Mouse (Mus musculus): ENCODE results near the gene Rab10. TPM values are rescaled to one million over a fixed set of nuclear protein-coding genes. Genes with fewer than 3 reads are reported as not detected.

The Rab10 gene
- total RNA-seq, 2 experiments from 2014 or later, result 161 to 164 TPM

DNA sequence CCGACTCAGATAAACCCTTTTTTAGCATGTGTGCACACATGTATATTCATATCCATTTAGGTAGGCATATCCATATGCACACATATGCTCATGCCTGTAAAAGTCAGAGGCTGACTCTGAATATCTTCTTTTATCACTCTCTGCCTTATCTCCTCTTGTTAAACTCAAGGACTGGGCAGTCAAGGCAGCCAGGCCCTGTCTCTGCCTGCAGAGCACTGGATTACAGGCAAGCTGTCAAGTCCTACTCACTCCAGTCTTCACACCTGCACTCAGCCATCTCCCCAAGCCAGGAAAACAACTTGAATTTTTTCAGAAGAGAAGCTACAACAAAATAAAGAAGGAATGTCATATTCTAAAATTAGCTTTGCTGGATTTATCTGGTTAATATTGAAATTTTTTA is 17.9 kb downstream of the Rab10 start:
- DNase-seq, result no peak

DNA sequence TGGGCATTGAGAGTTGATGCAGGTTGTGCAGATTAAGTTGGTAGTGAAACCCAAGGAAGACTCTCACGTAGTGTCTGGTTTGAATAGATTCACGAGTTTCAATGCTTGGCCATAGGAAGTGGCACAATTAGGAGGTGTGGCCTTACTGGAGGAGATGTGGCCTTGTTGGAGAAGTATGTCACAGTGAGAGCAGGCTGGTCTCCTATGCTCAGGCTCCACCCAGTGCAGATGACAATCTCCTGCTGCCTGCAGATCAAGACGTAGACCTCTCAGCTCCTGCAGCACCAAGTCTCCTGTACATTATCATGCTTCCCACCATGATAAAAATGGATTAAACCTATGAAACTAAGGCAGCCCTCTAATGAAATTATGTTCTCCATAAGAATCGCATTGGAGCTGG is 18.7 kb downstream of the Rab10 start:
- no peak for DNase-seq

DNA sequence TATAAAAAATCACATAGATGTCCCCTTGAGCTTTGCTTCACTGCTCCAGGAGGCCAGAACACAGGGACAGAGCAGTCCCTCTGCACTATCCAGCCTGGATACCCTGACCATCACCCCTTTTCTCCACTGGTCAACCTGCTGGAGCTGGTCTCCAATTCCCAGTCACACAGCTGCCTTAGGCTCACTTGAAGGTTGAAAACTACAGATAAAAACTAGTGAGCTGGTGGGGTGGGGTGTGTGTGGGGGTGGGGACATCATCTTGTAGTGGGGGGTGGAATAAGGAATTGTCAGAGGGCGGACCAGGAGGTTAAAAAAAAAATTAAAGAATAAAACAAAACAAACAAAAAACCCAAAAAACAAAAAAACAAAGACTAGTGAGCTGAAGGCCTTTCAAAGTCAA is 21.3 kb downstream of the Rab10 start:
- no peak for DNase-seq

DNA sequence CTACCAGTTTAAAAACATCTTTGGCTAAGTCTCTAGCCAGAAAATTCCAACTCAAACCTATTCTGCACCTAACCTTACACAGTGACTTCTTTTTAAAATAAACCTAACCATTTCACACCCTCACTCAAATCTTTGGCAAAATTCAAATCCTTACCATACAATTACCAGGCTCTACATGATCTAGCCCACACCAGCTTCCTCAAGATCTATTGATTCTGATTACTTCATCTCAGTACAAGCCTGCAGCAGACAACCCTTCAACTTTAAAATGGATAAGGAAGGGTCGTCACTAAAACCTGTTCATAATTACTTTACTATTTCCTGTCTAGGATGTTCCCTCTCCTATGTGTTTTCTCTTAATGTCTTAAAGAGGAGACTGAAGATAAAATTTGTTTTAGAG is 23.9 kb downstream of the Rab10 start:
- DNase-seq, result no peak

DNA sequence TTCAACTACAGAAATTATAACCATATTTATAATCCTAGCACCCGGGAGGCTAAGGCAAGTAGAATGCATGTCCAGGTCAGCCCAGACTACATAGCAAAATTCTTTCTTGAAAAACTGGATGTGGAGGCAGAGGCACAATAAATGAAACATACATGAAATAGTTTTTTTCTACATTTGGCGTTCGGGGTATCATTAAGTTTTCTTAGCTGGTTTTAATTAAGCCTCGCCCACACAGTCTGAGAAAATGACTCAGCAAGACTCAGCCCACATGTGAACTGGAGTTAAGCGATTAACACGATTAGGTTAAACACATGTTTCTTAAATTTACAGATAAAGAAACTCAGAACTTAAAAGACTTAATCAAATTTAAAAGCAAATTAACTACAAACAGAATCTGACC is 24.4 kb downstream of the Rab10 start:
- DNase-seq, result no peak

DNA sequence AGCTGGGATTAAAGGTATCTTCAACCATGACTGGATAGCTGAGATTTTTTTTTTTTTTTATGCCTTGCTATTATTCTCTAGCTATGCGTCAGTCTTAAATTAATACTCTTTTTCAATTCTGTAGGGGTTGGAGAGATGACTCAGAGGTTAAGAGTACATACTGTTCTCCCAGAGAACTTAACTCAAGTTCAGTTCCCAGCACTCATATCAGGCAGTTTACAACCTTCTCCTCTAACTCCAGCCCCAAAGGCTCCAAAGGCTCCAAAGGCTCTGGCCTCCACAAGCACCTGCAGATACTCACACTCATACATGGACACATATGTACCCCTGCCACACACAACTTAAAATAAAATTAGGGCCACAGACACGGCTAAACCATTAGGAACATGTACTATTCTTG is 25.3 kb downstream of the Rab10 start:
- no peak for DNase-seq

DNA sequence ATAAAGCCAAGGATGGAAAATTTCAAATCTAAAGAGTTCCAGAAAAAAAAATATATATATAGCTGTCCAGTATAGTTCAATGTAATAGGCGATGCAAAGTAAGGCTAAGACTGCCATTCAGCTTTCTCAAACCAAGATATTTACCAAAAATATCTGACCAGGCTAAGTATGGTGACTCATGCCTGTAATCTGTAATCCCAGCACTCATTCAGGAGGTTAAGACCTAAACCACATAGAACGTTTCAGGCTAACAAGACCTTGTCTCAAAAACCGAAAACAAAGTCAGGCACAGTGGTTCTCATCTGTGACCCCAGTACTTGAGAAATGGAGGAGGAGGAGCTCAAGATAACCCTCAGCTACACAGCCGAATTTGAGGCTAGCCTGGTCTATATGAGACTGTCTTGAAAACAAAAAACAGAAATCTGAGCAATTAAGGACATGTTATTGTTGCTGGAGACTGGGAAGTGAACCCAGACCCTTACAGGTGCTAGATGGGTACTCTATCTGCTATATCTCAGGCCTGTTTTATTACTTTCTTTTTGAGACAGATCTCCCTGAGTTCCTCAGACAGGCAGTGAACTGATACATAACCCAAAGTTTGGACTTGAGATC is 25.8 kb downstream of the Rab10 start:
- DNase-seq, result no peak

DNA sequence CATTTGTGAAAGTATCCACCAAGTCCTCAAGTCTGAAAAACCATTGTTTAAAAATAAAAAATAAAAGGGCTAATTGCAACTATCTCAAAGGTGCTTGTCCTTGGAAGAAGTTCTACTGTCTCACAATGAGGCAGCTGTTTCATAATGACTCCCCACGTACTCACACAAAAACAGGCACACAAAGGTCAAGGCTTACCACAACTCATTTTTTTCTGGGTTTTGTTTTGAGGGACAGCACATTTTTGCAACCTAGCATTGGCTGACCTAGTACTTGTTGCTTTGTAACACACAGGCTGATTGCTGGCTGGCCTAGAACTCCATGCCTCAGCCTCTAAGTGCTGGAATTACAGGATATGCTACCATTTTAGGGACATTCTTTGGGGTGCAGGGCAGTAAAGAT is 26.8 kb downstream of the Rab10 start:
- DNase-seq, result no peak

DNA sequence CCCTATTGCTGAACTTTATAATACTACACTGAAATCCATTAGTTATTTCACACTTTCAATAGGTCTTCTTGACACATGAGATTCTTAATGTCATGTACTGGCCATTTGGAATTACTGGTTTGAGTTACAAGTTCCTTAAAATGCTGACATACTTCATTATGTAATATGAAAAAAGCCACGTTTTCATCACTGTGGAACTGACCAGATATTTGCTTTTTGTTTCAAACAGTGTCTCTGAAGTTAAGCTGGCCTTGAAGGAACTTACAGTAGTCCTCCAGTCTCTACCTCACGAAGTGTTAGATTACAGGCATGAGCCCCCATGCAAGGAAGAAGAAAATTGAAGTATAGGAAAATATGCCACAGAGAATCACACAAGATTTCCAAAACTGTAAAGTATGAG is 27.2 kb downstream of the Rab10 start:
- DNase-seq, result no peak

DNA sequence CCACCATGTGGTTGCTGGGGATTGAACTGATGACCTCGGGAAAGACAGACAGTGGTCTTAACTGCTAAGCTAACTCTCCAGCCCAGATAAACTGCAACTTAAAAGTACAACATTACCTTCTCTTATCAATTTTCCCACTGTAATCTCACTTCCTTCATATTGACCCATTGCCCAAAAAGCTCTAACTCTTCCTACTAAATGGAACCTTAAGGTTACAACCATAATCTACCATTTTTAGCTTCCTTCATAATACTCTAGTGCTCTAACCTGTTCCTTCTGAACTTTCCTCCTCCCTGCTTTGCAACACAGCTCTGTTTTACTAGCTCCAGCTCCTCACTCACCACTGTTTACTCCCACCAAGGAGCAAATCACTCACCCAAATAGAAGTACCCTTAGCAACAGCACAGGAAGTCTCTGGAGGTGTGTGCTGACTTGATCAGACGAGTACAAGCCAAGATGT is 30.9 kb downstream of the Rab10 start:
- no peak for DNase-seq

DNA sequence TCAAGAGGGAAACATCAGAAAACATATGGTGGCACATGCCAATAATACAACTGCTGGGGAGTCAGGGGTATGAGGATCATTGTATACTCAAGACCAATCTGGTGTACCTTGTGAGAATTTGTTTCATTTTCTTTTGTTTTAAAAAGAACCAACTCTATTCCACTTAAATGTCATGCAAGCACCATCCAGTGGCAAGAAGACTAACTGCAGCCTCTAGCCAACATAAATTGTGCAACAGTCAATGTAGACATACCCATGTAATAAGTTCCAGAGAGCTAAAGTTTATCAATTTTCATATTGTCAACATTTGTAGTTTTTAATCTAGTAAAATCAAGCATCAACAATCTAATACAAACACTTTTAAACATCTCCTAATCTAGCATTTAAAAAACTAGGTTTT is 39.0 kb downstream of the Rab10 start:
- no peak for DNase-seq

DNA sequence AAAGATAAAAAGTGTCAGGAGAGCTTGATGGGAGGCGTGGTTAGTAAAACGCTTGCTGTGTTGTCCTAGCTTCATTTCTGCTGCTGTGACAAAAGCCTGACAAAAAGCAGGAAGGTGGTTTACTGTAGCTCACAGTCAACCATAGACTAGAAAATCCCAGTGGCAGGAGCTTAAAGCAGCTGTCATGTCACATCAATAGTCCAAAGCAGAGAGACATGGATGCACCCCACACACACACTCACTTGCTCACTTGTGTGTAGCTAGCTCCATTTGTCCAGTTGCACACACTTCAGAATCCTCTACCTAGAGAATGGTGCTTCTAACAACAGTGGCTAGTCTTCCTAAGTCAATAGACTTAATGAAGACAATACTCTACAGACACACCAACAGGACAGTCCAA is 42.4 kb downstream of the Rab10 start:
- DNase-seq, result no peak

DNA sequence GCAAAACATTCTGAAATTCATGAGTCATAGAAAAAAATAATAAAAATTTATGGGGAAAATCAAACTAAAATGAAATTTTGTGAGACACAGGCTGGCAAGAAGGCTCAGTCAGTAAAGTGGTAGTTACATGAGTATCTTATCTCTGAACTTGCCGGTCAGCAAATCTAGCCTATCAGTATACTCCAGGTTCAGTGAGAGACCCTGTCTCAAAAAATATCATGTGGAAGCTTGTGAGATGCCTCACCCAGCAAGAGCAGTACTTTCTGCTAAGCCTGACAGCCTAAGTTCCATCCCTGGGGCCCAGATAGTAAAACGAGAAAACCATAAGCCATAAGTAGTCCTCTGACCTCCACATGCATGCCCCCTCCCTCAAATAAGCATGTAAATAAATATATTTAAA is 44.6 kb downstream of the Rab10 start:
- no peak for DNase-seq

DNA sequence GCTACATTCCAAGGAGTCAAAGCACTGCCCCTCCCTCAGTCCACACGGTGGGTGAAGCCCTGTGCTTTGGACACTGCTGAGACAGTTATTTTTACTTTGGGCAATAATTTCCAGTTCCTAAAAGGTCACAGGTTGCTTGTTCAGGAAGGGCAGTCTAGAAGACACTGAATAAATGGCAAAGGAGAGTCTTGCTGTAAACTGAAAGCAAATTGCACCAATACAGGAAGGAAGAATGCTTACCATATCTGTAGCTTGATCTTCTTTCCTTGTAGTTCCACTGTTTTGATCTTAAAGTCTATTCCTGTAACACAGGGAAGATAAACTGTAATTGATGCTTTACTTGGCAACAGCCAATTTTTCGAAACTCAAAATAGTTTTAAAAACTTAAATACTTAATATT is 45.3 kb downstream of the Rab10 start:
- DNase-seq, result no peak

DNA sequence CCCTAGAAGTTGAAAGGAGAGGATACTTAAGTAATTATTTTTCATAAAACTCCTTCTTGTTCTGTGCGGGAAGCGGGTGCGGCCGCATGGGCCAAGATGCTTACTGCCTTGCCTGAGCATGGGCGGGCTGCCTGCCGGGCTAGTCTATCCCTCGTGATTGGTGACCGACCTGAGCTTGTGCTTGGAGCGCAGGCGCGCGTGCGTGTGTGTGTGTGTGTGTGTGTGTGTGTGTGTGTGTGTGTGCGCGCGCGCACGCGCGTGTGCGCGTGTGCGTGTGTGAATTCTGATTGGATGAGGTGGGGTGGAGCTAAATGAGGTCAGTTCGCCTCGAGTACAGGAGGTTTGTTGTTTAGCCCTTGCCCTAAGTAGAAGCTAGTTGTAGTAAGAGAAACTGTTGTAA is 48.2 kb downstream of the Rab10 start:
- DNase-seq, result no peak

DNA sequence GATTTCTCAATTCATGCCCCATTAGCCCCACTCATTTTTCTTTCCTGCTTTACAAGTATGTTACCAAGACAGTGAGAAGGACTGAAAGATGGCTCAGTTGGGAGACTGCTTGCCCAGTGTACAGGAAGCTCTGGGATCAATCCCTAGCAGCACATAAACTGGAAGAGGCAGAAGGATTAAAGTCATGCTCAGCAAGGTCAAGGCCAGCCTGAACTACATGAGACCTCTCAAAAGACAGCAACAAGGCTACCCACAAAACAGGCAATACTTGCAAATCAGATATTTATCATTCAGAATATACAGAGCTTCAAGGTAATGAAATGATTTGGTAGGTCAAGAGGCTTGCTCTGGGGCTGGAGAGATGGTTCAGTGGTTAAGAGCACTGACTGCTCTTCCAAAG is 53.8 kb downstream of the Rab10 start:
- DNase-seq, result no peak

DNA sequence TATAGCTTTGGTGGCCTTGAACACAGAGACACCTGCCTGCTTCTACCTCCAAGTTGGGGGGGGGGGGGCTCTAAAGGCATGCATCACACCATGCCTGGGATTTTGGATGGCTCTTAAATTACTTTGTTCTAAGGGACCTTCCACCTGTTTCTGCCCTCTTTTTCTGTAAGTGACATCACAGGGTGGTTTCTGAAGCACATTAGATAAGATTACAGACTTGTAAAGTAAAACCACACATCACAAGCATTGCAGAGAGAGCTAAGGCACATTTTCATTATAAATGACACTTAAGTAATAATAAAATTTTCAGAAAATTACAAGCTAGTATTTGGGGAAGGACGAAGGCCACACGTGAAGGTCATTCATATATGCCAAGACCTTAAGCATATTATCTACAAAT is 54.3 kb downstream of the Rab10 start:
- no peak for DNase-seq

DNA sequence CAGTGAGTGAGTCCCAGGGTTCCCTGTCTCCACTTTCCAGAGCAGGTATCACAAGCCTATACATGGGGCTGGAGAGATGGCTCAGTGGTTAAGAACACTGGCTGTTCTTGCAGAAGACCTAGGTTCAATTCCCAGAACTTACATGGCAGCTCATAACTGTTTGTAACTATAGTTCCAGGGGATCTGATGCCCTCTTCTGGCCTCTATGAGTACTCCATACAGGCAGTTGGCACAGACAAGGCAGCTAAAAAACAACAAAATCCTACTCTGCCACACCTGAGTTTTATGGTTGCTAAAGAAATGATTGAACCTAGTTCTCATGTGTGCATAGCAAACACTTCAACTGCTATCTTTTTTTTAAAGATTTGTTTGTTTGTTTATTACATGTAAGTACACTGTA is 56.2 kb downstream of the Rab10 start:
- DNase-seq, result no peak

DNA sequence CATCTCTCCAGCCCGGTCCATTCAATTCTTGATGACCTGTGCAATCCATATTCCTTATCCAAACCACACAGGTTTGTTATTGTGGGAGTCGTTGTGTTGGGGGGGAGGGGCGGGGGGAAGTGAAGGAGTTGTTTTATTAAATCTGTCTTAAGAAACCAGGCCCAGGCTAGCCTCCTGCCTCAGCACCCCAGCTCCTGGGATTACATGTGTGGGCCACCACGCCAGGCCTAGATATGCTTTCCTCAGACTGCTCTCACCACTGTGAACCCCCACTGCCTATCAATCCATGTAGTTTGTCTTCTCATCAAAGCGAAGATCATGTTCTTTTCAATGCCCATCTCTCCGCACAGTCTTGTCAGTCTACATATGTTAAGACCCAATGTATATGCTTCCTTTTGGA is 63.7 kb downstream of the Rab10 start:
- no peak for DNase-seq

DNA sequence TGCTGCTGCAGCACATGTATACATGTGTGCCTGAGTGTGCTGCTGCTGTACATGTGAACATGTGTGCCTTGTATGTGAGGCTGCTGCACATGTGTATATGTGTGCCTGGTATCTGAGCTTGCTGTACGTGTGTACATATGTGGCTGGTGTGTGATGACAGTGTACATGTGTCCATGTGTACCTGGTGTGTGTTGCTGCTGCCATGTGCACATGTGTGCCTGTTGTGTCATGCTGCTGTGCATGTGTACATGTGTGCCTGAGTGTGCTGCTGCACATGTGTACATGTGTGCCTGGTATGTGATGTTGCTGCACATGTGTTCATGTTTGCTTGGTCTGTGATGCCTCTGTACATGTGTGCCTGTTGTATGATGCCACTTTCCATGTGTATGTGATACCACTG is 70.2 kb downstream of the Rab10 start:
- DNase-seq, result no peak

DNA sequence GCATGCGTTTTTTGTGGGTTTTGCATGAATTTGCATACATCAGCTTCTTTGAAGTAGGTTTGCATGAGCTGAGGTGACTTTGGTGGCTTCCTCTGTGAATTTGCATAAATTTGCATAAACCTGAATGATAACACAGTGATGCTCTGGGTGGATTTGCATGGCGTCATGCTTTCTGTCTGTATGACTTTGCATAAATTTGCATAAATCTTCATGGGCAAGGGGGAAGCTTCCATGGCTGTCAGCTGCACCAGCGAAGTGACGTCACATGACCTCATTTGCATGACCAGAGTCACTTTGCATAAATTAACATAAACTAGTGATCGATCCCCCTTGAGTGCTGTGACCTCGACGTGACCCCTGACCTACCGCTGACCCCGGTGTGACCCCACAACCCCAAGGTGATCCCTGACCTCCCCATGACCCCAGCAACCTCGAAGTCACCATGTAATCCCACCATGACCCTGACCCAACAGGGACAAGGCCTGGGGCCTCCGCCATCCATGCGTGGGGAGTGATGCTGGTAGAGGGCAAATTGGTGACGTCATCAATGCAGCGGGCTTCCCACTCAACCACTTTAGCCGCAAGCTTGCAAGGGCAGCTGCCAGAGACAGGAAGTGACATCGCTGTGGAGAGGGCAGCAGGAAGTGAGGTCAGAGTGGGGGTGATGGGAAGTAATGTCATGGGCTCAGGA is 71.3 kb downstream of the Rab10 start:
- DNase-seq, result no peak

DNA sequence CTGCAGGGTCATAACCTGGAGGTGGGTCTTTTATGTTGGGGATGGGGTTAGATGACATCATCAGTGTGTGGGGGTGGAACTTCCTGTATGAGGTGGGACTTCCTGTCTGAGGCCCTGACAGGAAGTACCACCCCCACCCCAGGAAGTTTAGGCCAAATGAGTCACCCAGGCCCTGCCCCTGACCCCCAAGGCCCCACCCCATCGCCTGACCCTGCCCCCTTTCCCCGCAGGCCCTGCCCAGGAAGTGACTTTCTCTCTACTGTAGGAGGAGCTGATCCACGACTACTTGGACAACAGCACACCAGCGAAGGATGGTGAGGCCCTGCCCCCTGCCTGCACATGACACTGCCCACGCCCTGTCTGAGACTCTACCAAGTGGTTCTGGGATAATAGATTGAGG is 72.0 kb downstream of the Rab10 start:
- DNase-seq, result no peak

DNA sequence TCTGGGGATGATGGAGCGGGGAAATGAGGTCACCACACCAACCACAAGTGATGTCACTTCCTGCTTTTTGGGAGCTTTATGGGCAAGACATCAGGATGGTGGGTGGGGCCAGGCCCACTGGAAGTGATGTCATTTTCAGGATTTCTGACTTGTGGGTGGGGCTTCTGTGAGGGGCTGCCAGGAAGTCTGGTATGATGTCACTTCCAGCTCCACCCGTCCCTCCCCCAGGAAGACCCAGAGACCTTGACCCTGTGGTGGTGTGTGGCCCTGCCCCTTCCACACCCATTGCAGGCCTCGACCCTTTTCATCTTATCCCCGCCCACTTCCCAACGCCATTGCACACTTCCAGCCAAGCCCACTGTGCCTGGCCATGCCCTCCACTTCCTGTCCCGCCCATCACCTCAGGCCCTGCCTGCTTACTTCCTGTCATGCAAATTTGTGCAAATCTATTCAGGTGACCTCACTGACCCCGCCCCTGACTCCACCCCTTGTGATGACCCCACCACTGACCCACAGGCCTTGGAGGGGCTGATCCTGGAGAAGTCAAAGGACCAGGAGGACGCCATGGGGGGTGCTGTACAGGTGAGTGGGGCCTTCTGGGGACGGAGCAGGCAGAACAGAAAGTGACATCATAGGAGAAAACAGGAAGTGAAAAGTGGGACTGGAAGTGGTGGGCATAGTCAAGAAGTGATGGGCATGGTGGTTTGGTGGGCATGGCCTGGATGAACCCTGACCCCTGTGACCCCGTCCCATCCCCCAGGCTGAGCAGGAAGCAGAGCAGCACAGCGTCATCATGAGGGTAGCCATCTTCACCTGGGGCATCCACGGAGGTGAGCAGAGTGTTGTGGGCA is 72.7 kb downstream of the Rab10 start:
- no peak for DNase-seq

DNA sequence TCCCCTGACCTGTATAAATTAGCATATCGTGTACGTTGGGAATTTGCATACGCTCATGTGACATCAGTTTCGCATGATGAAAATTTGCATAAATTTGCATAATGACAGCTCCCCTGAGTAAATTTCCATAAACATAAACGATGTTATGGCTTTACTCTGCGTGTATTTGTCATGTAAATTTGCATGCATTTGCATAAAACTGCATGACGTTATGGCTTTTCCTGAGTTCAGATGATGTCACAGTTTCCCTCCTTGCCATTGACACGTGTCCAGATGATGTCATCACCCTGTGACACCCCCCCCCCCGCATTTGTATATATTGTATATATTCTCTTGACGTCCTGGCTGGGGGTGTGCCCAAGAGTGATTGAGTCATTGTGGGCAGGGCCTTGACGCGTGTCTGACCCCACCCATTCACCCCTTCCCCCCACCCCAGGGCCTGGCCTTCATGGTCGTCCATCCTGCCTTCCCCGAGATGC is 73.6 kb downstream of the Rab10 start:
- no peak for DNase-seq
